Mouse (Mus musculus): ENCODE measurements around the gene Hist2h2ab.
"Not testable (repeated sequence)": the region's sequence is repeated elsewhere in the genome, so short reads cannot be mapped to it uniquely, and the experiment has no call there.

The Hist2h2ab gene

DNA sequence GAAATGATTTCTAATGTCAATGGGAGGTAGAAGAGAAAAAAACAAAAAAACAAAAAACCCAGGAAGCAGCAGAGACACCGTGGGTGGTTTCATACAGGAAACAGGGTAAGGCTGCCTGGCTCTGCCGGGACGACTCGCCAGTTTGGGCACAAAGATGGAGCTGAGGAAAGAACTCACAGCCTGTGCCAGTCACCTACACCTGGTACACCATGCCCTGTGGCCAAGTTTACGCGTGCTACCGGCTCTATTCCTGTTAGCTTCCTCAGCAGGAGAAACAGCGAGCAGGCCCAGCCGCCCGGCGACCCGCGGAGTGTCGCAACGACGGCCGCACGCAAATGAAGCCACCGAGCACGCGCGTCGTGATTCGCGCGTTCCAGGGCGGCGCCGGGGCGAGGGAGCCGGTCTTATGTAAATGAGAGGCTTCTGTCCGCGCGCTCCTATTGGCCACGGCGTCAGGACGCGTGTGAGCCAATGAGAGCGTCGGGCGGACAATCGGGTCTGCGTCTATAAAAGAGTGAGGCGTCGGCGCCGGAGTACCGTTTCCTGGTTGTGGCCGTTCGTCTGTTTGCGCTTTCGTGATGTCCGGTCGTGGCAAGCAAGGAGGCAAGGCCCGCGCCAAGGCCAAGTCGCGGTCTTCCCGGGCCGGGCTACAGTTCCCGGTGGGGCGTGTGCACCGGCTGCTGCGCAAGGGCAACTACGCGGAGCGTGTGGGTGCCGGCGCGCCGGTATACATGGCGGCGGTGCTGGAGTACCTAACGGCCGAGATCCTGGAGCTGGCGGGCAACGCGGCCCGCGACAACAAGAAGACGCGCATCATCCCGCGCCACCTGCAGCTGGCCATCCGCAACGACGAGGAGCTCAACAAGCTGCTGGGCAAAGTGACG lies 25.6 kb downstream of the Hist2h2ab start, which contains the start of gene Hist2h2aa1:
Hist2h2aa1 (plus strand) TSS at position 495 of the 884 bp plus-strand sequence.
- not testable (repeated sequence) for TF ChIP-seq GATA4 (IDR thresholded peaks at IDR 0.05; ENCODE audit: insufficient replicate concordance, low read length)

- not testable (repeated sequence) for TF ChIP-seq GATA4 (IDR thresholded peaks at IDR 0.05; ENCODE audit: insufficient replicate concordance, low read length)
Measured at GRCm38 (mm10) chr3:96246427-96246856, 26.8 kb downstream of the Hist2h2ab start, which contains the start of gene Hist2h3c1. Hist2h3c1 (plus strand) TSS chr3:96246685.

DNA sequence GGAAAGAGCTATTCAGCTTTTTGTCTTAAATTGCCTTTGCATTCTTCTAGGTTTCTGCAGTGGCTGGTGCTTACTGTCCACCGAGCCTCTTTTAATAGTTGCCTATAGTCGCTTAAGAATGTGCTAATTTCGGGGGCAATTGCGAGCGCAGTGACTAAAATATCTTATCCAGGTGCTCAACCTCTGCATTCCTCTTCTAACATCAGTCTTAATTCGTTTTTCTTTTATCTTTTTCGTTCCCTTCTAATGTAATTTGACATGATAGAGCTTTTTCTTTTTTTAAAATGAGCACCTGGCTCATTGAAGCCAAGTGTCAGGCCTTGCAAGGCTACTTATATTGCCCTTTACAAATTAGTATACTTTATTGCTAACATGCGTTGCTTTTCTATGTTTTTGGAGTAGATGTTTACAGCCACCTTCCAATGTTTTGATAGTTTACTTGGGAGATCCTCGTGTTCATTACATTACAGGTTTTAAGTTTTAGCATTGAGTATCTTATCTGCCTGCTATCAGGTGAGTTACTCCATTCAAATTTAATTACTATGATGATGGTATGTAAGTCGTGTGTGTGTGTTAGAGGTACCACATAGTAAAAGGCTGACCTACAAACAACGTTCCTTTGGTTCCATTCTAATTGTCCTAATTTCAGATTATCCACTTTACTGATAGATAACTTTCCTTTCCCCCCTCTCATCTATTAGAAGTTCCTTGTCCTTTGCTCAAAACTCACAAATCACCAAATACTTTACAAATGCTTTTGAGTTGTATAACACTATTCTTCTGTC lies 27.9 kb downstream of the Hist2h2ab start:
- no peak for TF ChIP-seq GATA4 (IDR thresholded peaks at IDR 0.05; ENCODE audit: insufficient replicate concordance, low read length)

- TF ChIP-seq GATA4 (IDR thresholded peaks at IDR 0.05; ENCODE audit: insufficient replicate concordance, low read length), result no peak
Measured at GRCm38 (mm10) chr3:96248141-96249033, 28.7 kb downstream of the Hist2h2ab start.

- no peak for TF ChIP-seq GATA4 (IDR thresholded peaks at IDR 0.05; ENCODE audit: insufficient replicate concordance, low read length)
Measured at GRCm38 (mm10) chr3:96249034-96249345, 29.3 kb downstream of the Hist2h2ab start.

DNA sequence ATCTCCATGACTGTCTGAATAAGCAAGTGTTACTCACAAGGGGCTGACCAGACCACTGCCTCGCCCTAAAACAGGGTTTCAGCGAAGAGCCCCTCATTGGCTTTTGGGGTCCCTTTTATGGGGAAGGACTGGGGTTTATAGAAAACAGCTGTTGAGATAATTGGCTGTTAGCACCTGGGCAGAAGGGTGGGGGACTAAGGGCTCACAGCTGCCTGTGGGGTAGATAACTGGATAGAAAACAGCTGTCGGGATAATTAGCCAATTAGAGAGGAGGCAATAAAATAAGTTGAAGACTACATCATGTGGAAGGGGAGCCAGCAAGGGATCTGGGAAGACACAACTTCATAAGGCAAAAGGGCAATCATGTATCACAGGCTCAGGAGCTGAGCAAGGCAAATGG lies 31.2 kb downstream of the Hist2h2ab start:
- TF ChIP-seq GATA4 (IDR thresholded peaks at IDR 0.05; ENCODE audit: insufficient replicate concordance, low read length), result no peak

- TF ChIP-seq GATA4 (IDR thresholded peaks at IDR 0.05; ENCODE audit: insufficient replicate concordance, low read length), result no peak
Measured at GRCm38 (mm10) chr3:96251787-96252186, 32.1 kb downstream of the Hist2h2ab start.

DNA sequence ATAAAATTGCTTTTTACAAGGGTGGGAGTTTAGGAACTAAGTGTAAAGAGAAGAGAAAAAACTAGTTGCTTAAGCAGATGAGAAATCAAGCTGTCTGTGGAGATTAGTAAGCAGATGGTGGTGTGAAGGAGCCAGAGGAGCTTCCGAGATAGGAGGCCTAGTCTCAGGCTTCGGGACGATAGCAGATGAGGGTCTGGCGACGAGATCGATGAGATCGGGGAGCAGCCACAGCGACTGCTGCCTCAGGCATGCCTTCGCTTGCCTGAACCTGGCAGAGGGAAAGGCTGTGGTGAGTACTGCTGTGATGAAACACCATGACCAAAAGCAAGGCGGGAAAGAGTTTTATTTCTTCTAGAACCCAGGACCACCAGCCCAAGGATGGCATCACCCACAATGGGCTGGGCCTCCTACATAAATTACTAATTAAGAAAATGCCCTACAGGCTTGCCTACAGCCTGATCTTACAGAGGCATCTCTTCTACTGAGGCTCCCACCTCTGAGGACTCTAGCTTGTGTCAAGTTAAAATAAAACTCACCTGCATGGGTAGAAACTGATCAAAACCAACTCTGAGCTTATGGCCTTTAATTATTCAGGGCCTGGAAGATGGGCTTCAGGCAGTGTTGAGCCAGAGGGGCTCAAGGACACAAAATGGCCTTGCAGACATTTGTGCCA lies 35.2 kb downstream of the Hist2h2ab start:
- no peak for TF ChIP-seq GATA4 (IDR thresholded peaks at IDR 0.05; ENCODE audit: insufficient replicate concordance, low read length)

- TF ChIP-seq GATA4 (IDR thresholded peaks at IDR 0.05; ENCODE audit: insufficient replicate concordance, low read length), result no peak
Measured at GRCm38 (mm10) chr3:96255926-96256593, 36.4 kb downstream of the Hist2h2ab start.

DNA sequence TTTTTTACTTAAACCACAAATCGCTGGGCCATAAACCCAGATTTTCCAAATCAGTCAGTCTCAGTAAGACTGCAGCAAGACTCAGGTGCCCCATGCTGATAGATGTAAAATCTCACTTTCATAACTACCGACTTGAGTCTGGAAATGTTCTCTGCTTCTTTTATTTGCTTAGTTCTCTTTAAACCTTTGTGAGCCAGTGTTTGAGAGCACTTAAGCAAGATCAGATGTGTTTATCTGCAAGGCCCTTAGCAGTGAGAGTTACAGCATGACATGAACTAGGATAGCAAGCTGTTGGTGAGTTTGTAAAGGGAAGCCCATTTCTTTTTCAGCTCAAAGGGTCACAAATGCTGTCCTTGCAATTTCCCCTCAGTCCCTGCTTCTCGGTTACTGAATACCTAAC lies 37.5 kb downstream of the Hist2h2ab start:
- TF ChIP-seq GATA4 (IDR thresholded peaks at IDR 0.05; ENCODE audit: insufficient replicate concordance, low read length), result no peak

GRCm38 (mm10) chr3:96260220-96260619 lies 40.6 kb downstream of the Hist2h2ab start:
- no peak for TF ChIP-seq GATA4 (IDR thresholded peaks at IDR 0.05; ENCODE audit: insufficient replicate concordance, low read length)

DNA sequence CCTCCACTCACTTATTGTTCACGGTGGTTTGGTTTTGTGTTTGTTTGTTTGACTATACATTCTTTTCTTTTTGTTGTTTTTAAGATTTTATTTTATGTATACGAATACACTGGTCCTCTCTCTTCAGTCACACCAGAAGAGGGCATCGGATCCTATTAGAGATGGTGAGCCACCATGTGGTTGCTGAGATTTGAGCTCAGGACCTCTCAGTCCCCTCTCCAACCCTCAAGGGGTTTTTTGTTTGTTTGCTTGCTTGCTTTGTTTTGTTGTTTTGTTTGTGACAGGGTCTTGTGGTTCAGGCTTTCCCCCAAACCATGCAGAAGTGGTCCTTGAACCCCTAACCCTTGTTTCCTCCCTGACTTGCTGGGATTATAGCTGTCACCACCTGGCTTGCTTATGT lies 42.0 kb downstream of the Hist2h2ab start:
- TF ChIP-seq GATA4 (IDR thresholded peaks at IDR 0.05; ENCODE audit: insufficient replicate concordance, low read length), result no peak

GRCm38 (mm10) chr3:96262216-96262875 lies 42.7 kb downstream of the Hist2h2ab start:
- no peak for TF ChIP-seq GATA4 (IDR thresholded peaks at IDR 0.05; ENCODE audit: insufficient replicate concordance, low read length)
